Comparison of ENCODE assay signal across 7 mouse cellular contexts in genomic region chr17:26951952-26952877, GRCm38 (mm10). TPM values are rescaled to one million over a fixed set of nuclear protein-coding genes. Genes with fewer than 3 reads are reported as not detected.
A peak's percentile ranks its signal among the peaks of the same experiment; 100 is the strongest.
DNase-seq lines count a peak whose midpoint lies in the region; ATAC-seq and TF ChIP-seq lines count a peak whose summit lies in the region.

No protein-coding gene starts in this region.

- no peak overlapping the region for H3K27ac ChIP-seq in lung, embryonic 16.5 days (ENCODE audit: low read length)
- peak overlapping the region; percentile 75 for H3K27ac ChIP-seq in forebrain, embryonic 13.5 days
- peak overlapping the region; percentile 93 for H3K27ac ChIP-seq in limb, embryonic 10.5 days
- H3K27ac ChIP-seq in small intestine, adult 2 months (ENCODE audit: insufficient read depth, low read depth, low read length), result no peak overlapping the region

- no peak for TF ChIP-seq POLR2A in small intestine, adult 2 months (IDR thresholded peaks at IDR 0.05; ENCODE audit: low read depth, low read length)

- ATAC-seq in lung, embryonic 16.5 days (ENCODE audit: low read depth), result no peak
- peak; percentile 39; the same call in 1 of the 2 replicates for ATAC-seq in forebrain, embryonic 13.5 days

- peak overlapping the region; percentile 59 for H3K4me2 ChIP-seq in lung, embryonic 16.5 days (ENCODE audit: low read depth, low read length)
- peak overlapping the region; percentile 93 for H3K4me2 ChIP-seq in forebrain, embryonic 13.5 days

- no peaks in the 10 kb centered on the region; the same call in 1 of the 2 replicates for H3K27me3 ChIP-seq in lung, embryonic 16.5 days (ENCODE audit: control insufficient read depth, insufficient read depth, low read depth, low read length)
- no peaks in the 10 kb centered on the region for H3K27me3 ChIP-seq in forebrain, embryonic 13.5 days
- H3K27me3 ChIP-seq in limb, embryonic 10.5 days (ENCODE audit: low read depth, poor library complexity, severe bottlenecking), result peaks cover 5% of the 10 kb centered on the region
- no peaks in the 10 kb centered on the region; the same call in 1 of the 2 replicates for H3K27me3 ChIP-seq in small intestine, adult 2 months (ENCODE audit: control insufficient read depth, insufficient read depth, low read length)

- no peak for TF ChIP-seq CTCF in small intestine, adult 2 months (IDR thresholded peaks at IDR 0.05; ENCODE audit: extremely low read depth, insufficient read length, insufficient replicate concordance, low read depth, low read length)

- intact Hi-C loops in left cerebral cortex, postnatal 25 days (cut with DNase I), result no loop called here

- 0 out of 2 replicates have a peak, but pooled peaks cover 2% of the 10 kb centered on the region for H3K36me3 ChIP-seq in lung, embryonic 16.5 days (ENCODE audit: control insufficient read depth, insufficient read depth, low read length)
- H3K36me3 ChIP-seq in forebrain, embryonic 13.5 days (ENCODE audit: poor library complexity, severe bottlenecking), result peaks cover 36% of the 10 kb centered on the region
- H3K36me3 ChIP-seq in limb, embryonic 10.5 days, result peaks cover 33% of the 10 kb centered on the region
- H3K36me3 ChIP-seq in small intestine, adult 2 months (ENCODE audit: control insufficient read depth, insufficient read depth, low read length), result no peaks in the 10 kb centered on the region

- WGBS in lung, embryonic 16.5 days, result 15% methylated on average over 23 of the region's 23 CpGs
- WGBS in forebrain, embryonic 13.5 days, result 3% methylated on average over 22 of the region's 23 CpGs
- 1% methylated on average over 23 of the region's 23 CpGs for WGBS in limb, embryonic 10.5 days
- 62% methylated on average over 23 of the region's 23 CpGs for WGBS in small intestine, adult 2 months

- H3K9ac ChIP-seq in lung, embryonic 16.5 days (ENCODE audit: low read length), result peak overlapping the region; percentile 53
- peak overlapping the region; percentile 71 for H3K9ac ChIP-seq in forebrain, embryonic 13.5 days

- no peaks in the 10 kb centered on the region for H3K9me3 ChIP-seq in lung, embryonic 16.5 days (ENCODE audit: control insufficient read depth, low read length)
- no peaks in the 10 kb centered on the region for H3K9me3 ChIP-seq in forebrain, embryonic 13.5 days (replicated peaks)
- no peaks in the 10 kb centered on the region for H3K9me3 ChIP-seq in limb, embryonic 10.5 days (replicated peaks)

- no peak for DNase-seq in lung, postnatal 14 days
- no peak for DNase-seq in limb, embryonic 10.5 days (ENCODE audit: low spot score)
- no peak for DNase-seq in spleen, adult 18-20 months
- DNase-seq in left cerebral cortex, postnatal 25 days (ENCODE audit: low spot score in 2 of 2), result no peak

- peak overlapping the region; percentile 45 for H3K4me3 ChIP-seq in lung, embryonic 16.5 days (ENCODE audit: low read length)
- peak overlapping the region; percentile 43 for H3K4me3 ChIP-seq in forebrain, embryonic 13.5 days
- H3K4me3 ChIP-seq in limb, embryonic 10.5 days, result peak overlapping the region; percentile 80
- peak overlapping the region; percentile 37; the same call in 1 of the 2 replicates for H3K4me3 ChIP-seq in small intestine, adult 2 months (ENCODE audit: low read depth, low read length)

- peaks cover 47% of the 10 kb centered on the region for H3K4me1 ChIP-seq in lung, embryonic 16.5 days (replicated peaks; ENCODE audit: control insufficient read depth, insufficient read depth, low read length)
- peaks cover 68% of the 10 kb centered on the region for H3K4me1 ChIP-seq in forebrain, embryonic 13.5 days
- H3K4me1 ChIP-seq in limb, embryonic 10.5 days, result peaks cover 75% of the 10 kb centered on the region
- H3K4me1 ChIP-seq in small intestine, adult 2 months (ENCODE audit: control insufficient read depth, insufficient read depth, insufficient read length, low read length), result peaks cover 21% of the 10 kb centered on the region

RNA-seq across cellular contexts. Expression of gene Syngap1, which starts 11.2 kb away (rescaled TPM):
- polyA plus RNA-seq in lung, embryonic 16.5 days (2015; fragmentation: Nextera tagmentation; extraction: Ambion mirVana), result 0.90 and 1.9 TPM in 2 replicates
- polyA plus RNA-seq in forebrain, embryonic 13.5 days (2015; fragmentation: Nextera tagmentation; extraction: Ambion mirVana), result 5.9 TPM in 2 replicates
- 2.8 and 3.1 TPM in 2 replicates for polyA plus RNA-seq in limb, embryonic 10.5 days (2016; fragmentation: Nextera tagmentation; extraction: Ambion mirVana)
- 5.8 and 8.6 TPM in 2 replicates for polyA plus RNA-seq in small intestine, adult 2 months (2012; rRNA removed)
- 100 to 1,000 TPM; 492 TPM for total RNA-seq in left cerebral cortex, postnatal 25 days (2021)

RNA-seq across cellular contexts. Expression of gene Cuta, which starts 12.8 kb away (rescaled TPM):
- polyA plus RNA-seq in lung, embryonic 16.5 days (2015; fragmentation: Nextera tagmentation; extraction: Ambion mirVana), result 194 and 199 TPM in 2 replicates
- 171 and 172 TPM in 2 replicates for polyA plus RNA-seq in forebrain, embryonic 13.5 days (2015; fragmentation: Nextera tagmentation; extraction: Ambion mirVana)
- 184 and 188 TPM in 2 replicates for polyA plus RNA-seq in limb, embryonic 10.5 days (2016; fragmentation: Nextera tagmentation; extraction: Ambion mirVana)
- 83.4 and 151 TPM in 2 replicates for polyA plus RNA-seq in small intestine, adult 2 months (2012; rRNA removed)
- 100 to 1,000 TPM; 111 to 123 TPM for total RNA-seq in left cerebral cortex, postnatal 25 days (2021)

RNA-seq across cellular contexts. Expression of gene Phf1, which starts 19.4 kb away (rescaled TPM):
- polyA plus RNA-seq in lung, embryonic 16.5 days (2015; fragmentation: Nextera tagmentation; extraction: Ambion mirVana), result 9.7 and 10.0 TPM in 2 replicates
- 8.8 and 9.5 TPM in 2 replicates for polyA plus RNA-seq in forebrain, embryonic 13.5 days (2015; fragmentation: Nextera tagmentation; extraction: Ambion mirVana)
- polyA plus RNA-seq in limb, embryonic 10.5 days (2016; fragmentation: Nextera tagmentation; extraction: Ambion mirVana), result 3.5 and 5.0 TPM in 2 replicates
- polyA plus RNA-seq in small intestine, adult 2 months (2012; rRNA removed), result 35.6 and 67.1 TPM in 2 replicates
- 10 to 100 TPM; 24.8 to 25.0 TPM for total RNA-seq in left cerebral cortex, postnatal 25 days (2021)

RNA-seq across cellular contexts. Expression of gene Zbtb9, which starts 20.8 kb away (rescaled TPM):
- 16.5 and 17.1 TPM in 2 replicates for polyA plus RNA-seq in lung, embryonic 16.5 days (2015; fragmentation: Nextera tagmentation; extraction: Ambion mirVana)
- 17.4 and 17.7 TPM in 2 replicates for polyA plus RNA-seq in forebrain, embryonic 13.5 days (2015; fragmentation: Nextera tagmentation; extraction: Ambion mirVana)
- 20.6 and 22.0 TPM in 2 replicates for polyA plus RNA-seq in limb, embryonic 10.5 days (2016; fragmentation: Nextera tagmentation; extraction: Ambion mirVana)
- polyA plus RNA-seq in small intestine, adult 2 months (2012; rRNA removed), result 4.7 and 9.1 TPM in 2 replicates
- 10 to 100 TPM; 17.7 to 18.8 TPM for total RNA-seq in left cerebral cortex, postnatal 25 days (2021)

RNA-seq across cellular contexts. Expression of gene Kifc5b, which starts 35.3 kb away (rescaled TPM):
- polyA plus RNA-seq in lung, embryonic 16.5 days (2015; fragmentation: Nextera tagmentation; extraction: Ambion mirVana), result 9.0 and 12.9 TPM in 2 replicates
- polyA plus RNA-seq in forebrain, embryonic 13.5 days (2015; fragmentation: Nextera tagmentation; extraction: Ambion mirVana), result 8.9 and 9.2 TPM in 2 replicates
- 12.3 and 12.6 TPM in 2 replicates for polyA plus RNA-seq in limb, embryonic 10.5 days (2016; fragmentation: Nextera tagmentation; extraction: Ambion mirVana)
- polyA plus RNA-seq in small intestine, adult 2 months (2012; rRNA removed), result 2.5 and 3.7 TPM in 2 replicates
- 1 to 10 TPM; 3.1 to 3.9 TPM for total RNA-seq in left cerebral cortex, postnatal 25 days (2021)

Comparison
In these comparisons a context has a peak if more than half of its experiments do, and no peak if none do; other contexts are left out.
1. H3K27ac ChIP-seq: peak in forebrain, embryonic 13.5 days (single experiment) and limb, embryonic 10.5 days (single experiment); none in lung, embryonic 16.5 days (single experiment) and small intestine, adult 2 months (single experiment).
2. Peak in every context shown above with its lines, with median percentiles within 50 percentile points of each other: H3K4me3 ChIP-seq.